Mouse (Mus musculus) small intestine, adult 2 months (tissue): ENCODE measurements around the gene N4bp2.

Experiments used
- CTCF ChIP-seq: fragments of 200-500 bp; IDR thresholded peaks from 2 replicates; pipeline ENCODE4 v1.5.1; 2012; ENCODE audit warnings: low read depth, mild to moderate bottlenecking, control low read depth, inconsistent platforms, low read length, moderate library complexity, mixed read lengths; ENCODE audit not compliant: insufficient replicate concordance, insufficient read length; ENCODE audit errors: extremely low read depth
- POLR2A ChIP-seq: fragments of 200-500 bp; IDR thresholded peaks from 2 replicates; pipeline ENCODE4 v1.6.1; 2012; ENCODE audit warnings: low read depth, mild to moderate bottlenecking, control low read depth, inconsistent platforms, low read length, moderate library complexity

DNA sequence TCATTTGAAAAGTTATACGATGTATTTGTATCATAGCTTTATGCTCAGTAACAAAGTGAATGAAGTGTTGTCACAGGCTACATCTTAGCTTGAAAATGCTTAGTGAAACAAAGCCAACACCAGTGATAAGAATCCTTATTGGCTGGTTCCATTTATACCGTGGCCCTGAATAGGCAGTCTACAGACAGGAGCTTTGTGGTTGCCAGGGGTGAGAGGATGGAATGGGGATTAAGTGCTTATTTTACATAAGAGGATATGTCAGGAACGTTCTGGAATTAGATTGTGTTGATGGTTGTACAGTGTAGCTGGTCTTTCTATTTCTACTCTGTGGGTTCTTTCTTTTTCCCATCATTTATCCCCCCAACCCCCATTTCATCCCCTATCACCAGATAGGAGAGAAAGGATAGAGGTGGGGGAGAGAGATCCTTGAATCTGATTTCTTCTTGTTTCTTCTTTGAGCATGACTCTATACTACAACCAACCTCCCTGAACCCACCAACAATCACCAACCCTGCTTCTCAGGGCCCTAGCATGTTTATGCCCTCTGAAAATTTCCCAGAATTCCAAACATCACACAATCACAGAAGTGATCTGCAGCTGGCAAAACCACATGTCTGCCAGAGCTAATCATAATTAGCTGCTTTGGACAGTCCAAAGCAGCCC is 16.2 kb downstream of the N4bp2 start:
- no peak for TF ChIP-seq CTCF
- TF ChIP-seq POLR2A = no peak
